Mouse (Mus musculus) limb, embryonic 14.5 days (tissue): Measurements from ENCODE around the gene Adamts9. TPM values are rescaled to one million over a fixed set of nuclear protein-coding genes. Genes with fewer than 3 reads are reported as not detected.
A peak's percentile ranks its signal among the peaks of the same experiment; 100 is the strongest.

Experiments
- ATAC-seq: fragments of 200-750 bp; cut with Nextera tagmentation; 2 replicates; pipeline ENCODE4 v1.8.0; 2017; ENCODE audit warnings: low read depth, moderate number of reproducible peaks, moderate TSS enrichment; ENCODE audit not compliant: low FRiP score
- DNase-seq: peaks from one replicate; pipeline ENCODE4 v3.0.0-alpha.2; 2015; ENCODE audit warnings: low spot score
- H3K27ac ChIP-seq: fragments of 300-500 bp; sonication (generic); replicated peaks from 2 replicates; pipeline ENCODE4 v1.5.1; 2014; ENCODE audit warnings: low read depth, mild to moderate bottlenecking, low read length, moderate library complexity, mixed read lengths
- H3K27me3 ChIP-seq: fragments of 300-500 bp; sonication (generic); 2 replicates; pipeline ENCODE4 v1.6.1; 2014; ENCODE audit warnings: low read length, mixed read lengths; ENCODE audit not compliant: control insufficient read depth, insufficient read depth
- H3K36me3 ChIP-seq: fragments of 300-500 bp; sonication (generic); 2 replicates; pipeline ENCODE4 v1.6.1; 2014; ENCODE audit warnings: mild to moderate bottlenecking, low read length, moderate library complexity, mixed read lengths; ENCODE audit not compliant: control insufficient read depth, insufficient read depth
- H3K4me1 ChIP-seq: fragments of 300-500 bp; sonication (generic); 2 replicates; pipeline ENCODE4 v1.6.1; 2014; ENCODE audit warnings: antibody characterized with exemption, low read length, mixed read lengths; ENCODE audit not compliant: control insufficient read depth, insufficient read depth
- H3K4me2 ChIP-seq: fragments of 300-500 bp; sonication (generic); replicated peaks from 2 replicates; pipeline ENCODE4 v1.6.1; 2014; ENCODE audit warnings: low read depth, mild to moderate bottlenecking, low read length, moderate library complexity; ENCODE audit not compliant: severe bottlenecking
- H3K4me3 ChIP-seq: fragments of 300-500 bp; sonication (generic); replicated peaks from 2 replicates; pipeline ENCODE4 v1.5.1; 2014; ENCODE audit warnings: low read length
- H3K9ac ChIP-seq: fragments of 300-500 bp; sonication (generic); 2 replicates; pipeline ENCODE4 v1.6.1; 2014; ENCODE audit warnings: mild to moderate bottlenecking, low read depth, low read length, moderate library complexity; ENCODE audit not compliant: severe bottlenecking
- H3K9me3 ChIP-seq: fragments of 300-500 bp; sonication (generic); 2 replicates; pipeline ENCODE4 v1.6.1; 2016; ENCODE audit warnings: low read length; ENCODE audit not compliant: control insufficient read depth
- POLR2A ChIP-seq: fragments of 200-500 bp; IDR thresholded peaks from 2 replicates; pipeline ENCODE4 v1.8.0; 2012; ENCODE audit warnings: inconsistent platforms, mild to moderate bottlenecking, moderate library complexity, borderline replicate concordance; ENCODE audit not compliant: insufficient read depth, insufficient read length; ENCODE audit errors: extremely low read depth
- WGBS: fragments of 180-500 bp; shearing (Covaris S2); extraction: QIAGEN DNeasy Blood & Tissue Kit; methylation state at CpG from one replicate; pipeline ENCODE4 v1.1.7; 2014; 5-methylcytosine and 5-hydroxymethylcytosine counted together
- polyA plus RNA-seq, 2 experiments: library from polyadenylated mRNA; depleted of rRNA in 1 of 2; stranded (reverse) in 1 of 2; unstranded in 1 of 2; fragments of >200 nt; fragmentation: Nextera tagmentation in 1 of 2; extraction: Ambion mirVana in 1 of 2; gene quantifications; 2 replicates each; pipeline versions ENCODE4 v1.2.1 to v1.2.3; 2012 to 2014

Gene Adamts9
- polyA plus RNA-seq, 2 experiments: 8.9 to 21.2 TPM

DNA sequence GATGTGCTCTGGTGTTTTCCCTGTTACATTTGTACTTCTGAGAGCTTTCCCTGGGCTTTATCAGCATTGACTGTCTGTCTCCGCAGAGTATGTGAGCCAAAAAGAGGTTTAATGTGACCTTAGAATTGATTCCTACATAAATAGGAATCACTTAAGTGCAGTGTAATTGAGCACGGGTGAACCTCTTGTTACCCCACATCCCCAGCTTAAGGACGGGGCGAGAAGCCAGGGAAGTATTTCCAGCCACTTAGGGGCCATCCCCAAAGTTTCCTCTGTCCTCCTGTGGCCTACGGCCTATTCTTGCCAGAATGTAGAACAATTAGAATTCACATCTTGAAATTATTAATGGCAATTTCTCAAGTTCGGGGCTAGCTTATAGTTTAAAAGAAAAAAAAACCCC lies 149.5 kb downstream of the Adamts9 start:
- WGBS: 34% methylated on average over 6 of the region's 6 CpGs
- Histone ChIP-seq H3K36me3 (peaks cover 27% of the 10 kb centered on the region), H3K27me3 (no peaks in the 10 kb centered on the region), H3K4me3 (no peak overlapping the region), H3K9ac (no peak overlapping the region), H3K4me1 (no peaks in the 10 kb centered on the region), H3K4me2 (no peak overlapping the region), H3K9me3 (no peaks in the 10 kb centered on the region), H3K27ac (no peak overlapping the region)
- peak; percentile 72 for ATAC-seq
- no peak for TF ChIP-seq POLR2A
- peak; percentile 67 for DNase-seq

DNA sequence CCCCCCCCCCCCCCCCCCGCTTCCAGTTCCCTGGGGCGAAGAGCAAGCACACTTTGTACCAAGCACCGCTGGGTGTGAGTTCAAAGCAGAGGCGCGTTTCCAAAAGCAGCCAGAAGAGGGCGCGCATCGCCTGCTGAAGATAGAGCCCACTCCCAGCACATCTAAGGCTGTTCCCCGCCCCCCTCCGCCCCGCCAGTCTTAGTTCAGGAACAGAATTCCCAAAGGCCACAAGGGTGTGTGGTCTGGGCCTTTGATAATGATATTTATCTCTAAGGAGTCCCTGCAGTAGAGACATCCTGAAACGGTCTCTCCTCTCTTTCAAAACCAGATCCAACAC lies 155.9 kb downstream of the Adamts9 start:
- WGBS: 9% methylated on average over 4 of the region's 12 CpGs
- Histone ChIP-seq H3K27me3 (no peaks in the 10 kb centered on the region), H3K4me2 (peak overlapping the region; percentile 52), H3K9me3 (no peaks in the 10 kb centered on the region), H3K27ac (no peak overlapping the region), H3K36me3 (peaks cover 6% of the 10 kb centered on the region), H3K4me3 (peak overlapping the region; percentile 24), H3K9ac (peak overlapping the region; percentile 32; the same call in 1 of the 2 replicates), H3K4me1 (peaks cover 6% of the 10 kb centered on the region; the same call in 1 of the 2 replicates)
- peak; percentile 93 for DNase-seq
- peak; percentile 77 for ATAC-seq
- TF ChIP-seq POLR2A: no peak

DNA sequence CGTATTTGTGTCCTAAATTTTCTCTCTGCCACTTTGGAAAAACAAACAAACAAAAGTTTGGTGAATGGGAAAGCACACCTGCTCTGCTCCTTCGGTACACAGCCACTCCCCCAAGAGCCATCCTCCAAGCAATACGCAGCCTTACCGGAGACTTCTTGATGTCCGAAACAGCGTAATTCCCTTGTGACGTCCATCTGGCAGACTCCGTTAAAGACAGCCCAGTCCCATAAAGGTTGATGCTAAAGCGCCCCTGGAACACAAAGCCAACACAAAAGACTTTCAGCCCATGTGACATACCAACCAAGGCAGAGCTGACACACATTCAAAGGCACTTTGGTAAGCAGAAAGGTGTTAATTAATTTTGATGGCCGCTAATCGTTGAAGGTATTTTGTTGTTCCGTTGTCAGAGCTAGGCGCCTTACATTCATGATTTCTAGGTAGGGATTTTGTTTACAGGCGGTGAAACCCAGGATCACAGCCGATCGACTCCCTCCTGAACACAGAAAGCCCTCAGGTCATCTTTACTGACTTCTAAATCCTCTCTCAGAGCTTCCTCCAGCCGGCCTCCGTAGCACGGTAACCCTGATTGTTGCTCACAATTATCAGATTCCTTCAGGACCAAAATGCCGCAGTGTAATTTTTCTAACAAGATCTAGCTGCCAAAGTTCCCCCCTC lies 156.5 kb downstream of the Adamts9 start:
- peak; percentile 17; the same call in 1 of the 2 replicates for ATAC-seq
- DNase-seq: no peak

DNA sequence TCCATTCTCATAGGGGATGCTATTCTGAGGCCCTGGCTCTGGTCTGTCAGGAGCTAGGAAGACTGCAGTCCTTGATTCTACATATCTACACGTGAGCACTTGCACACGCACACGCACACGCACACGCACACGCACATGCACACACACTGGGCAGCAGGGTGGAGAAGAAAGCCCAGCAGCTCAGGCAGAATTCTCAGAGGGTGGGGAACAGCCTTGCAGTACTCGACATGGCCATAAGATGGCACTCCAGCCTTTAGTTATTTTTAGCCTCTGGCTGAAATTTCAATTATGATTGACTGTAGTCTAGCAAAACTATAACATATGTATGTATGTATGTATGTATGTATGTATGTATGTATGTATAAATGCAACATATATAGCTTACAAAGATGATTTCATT lies 158.5 kb downstream of the Adamts9 start:
- no peak for TF ChIP-seq POLR2A
- no peak overlapping the region for H3K9ac ChIP-seq
- DNase-seq (peak; percentile 76), ATAC-seq (no peak)
- H3K27me3 ChIP-seq: no peaks in the 10 kb centered on the region
- H3K4me3 ChIP-seq: no peak overlapping the region
- no peak overlapping the region for H3K27ac ChIP-seq
- 11% methylated on average over 7 of the region's 7 CpGs for WGBS
- peaks cover 6% of the 10 kb centered on the region; the same call in 1 of the 2 replicates for H3K4me1 ChIP-seq
- no peak overlapping the region for H3K4me2 ChIP-seq
- no peaks in the 10 kb centered on the region for H3K9me3 ChIP-seq
- H3K36me3 ChIP-seq: peaks cover 6% of the 10 kb centered on the region

More for the DNA sequence above, 156.5 kb downstream of the Adamts9 start:
- H3K27ac ChIP-seq: no peak overlapping the region
- peaks cover 6% of the 10 kb centered on the region; the same call in 1 of the 2 replicates for H3K4me1 ChIP-seq
- peak overlapping the region; percentile 52 for H3K4me2 ChIP-seq
- peaks cover 8% of the 10 kb centered on the region for H3K36me3 ChIP-seq
- H3K27me3 ChIP-seq: no peaks in the 10 kb centered on the region
- WGBS: 8% methylated on average over 20 of the region's 20 CpGs
- no peak for TF ChIP-seq POLR2A
- no peaks in the 10 kb centered on the region for H3K9me3 ChIP-seq
- peak overlapping the region; percentile 24 for H3K4me3 ChIP-seq
- peak overlapping the region; percentile 32; the same call in 1 of the 2 replicates for H3K9ac ChIP-seq

DNA sequence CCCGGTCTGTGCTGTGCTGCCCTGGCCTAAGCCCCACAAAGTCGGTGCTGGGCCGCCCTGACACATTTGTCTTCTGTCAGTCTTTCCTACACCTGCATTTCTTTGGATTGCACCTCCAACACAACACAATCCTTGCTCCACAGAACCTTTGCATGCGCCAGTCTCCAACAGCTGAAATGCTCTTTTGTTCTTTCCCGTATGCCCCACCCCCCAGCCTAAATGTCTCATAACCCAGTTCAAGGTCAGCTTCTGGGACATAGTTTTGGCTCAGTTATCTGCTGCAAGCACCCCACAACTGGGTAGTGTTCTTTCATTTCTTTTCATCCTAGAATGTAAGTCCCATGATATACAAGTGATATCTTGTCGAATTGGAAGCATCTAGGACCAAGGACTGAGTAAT lies 161.8 kb downstream of the Adamts9 start:
- no peaks in the 10 kb centered on the region for H3K4me1 ChIP-seq
- H3K27me3 ChIP-seq: no peaks in the 10 kb centered on the region
- ATAC-seq (no peak), DNase-seq (no peak)
- no peak overlapping the region for H3K4me2 ChIP-seq
- no peak for TF ChIP-seq POLR2A
- no peaks in the 10 kb centered on the region for H3K9me3 ChIP-seq
- WGBS: 87% methylated on average over 6 of the region's 6 CpGs
- no peak overlapping the region for H3K4me3 ChIP-seq
- H3K27ac ChIP-seq: no peak overlapping the region
- H3K9ac ChIP-seq: no peak overlapping the region
- H3K36me3 ChIP-seq: peaks cover 6% of the 10 kb centered on the region; the same call in 1 of the 2 replicates
